ENCODE assay signal across 8 mouse cellular contexts in genomic region chr17:27650160-27650559, GRCm38 (mm10). TPM values are rescaled to one million over a fixed set of nuclear protein-coding genes. Genes with fewer than 3 reads are reported as not detected.
DNase-seq lines count a peak whose midpoint lies in the region; ATAC-seq lines count a peak whose summit lies in the region.

No protein-coding gene starts in this region.

- peaks cover 26% of the 10 kb centered on the region for H3K27me3 ChIP-seq in hindbrain, embryonic 10.5 days (ENCODE audit: insufficient read depth, poor library complexity, severe bottlenecking)
- no peaks in the 10 kb centered on the region for H3K27me3 ChIP-seq in hindbrain, embryonic 16.5 days (replicated peaks; ENCODE audit: control insufficient read depth, insufficient read depth, low read length)

- peaks cover 14% of the 10 kb centered on the region for H3K4me1 ChIP-seq in hindbrain, embryonic 10.5 days (replicated peaks)
- peaks cover 5% of the 10 kb centered on the region for H3K4me1 ChIP-seq in hindbrain, embryonic 16.5 days (ENCODE audit: control insufficient read depth, insufficient read depth, low read depth, low read length)

- peak; percentile 73 for DNase-seq in hindbrain, embryonic 10.5 days (ENCODE audit: low spot score)
- DNase-seq in 3T3-L1 (ENCODE audit: low read depth, low spot score) (peak; percentile 90), MN1 (ENCODE audit: low spot score) (peak; percentile 75)
- DNase-seq in cerebellum, adult 9-11 months = peak; percentile 85
- DNase-seq in heart, postnatal 4 days = peak; percentile 60
- DNase-seq in lung, postnatal 10 days = peak; percentile 65
- DNase-seq in testis, postnatal 14 days (ENCODE audit: low spot score) = peak; percentile 66

- H3K36me3 ChIP-seq in hindbrain, embryonic 10.5 days = no peaks in the 10 kb centered on the region
- no peaks in the 10 kb centered on the region for H3K36me3 ChIP-seq in hindbrain, embryonic 16.5 days (ENCODE audit: control insufficient read depth, insufficient read depth, low read length)

- H3K4me3 ChIP-seq in hindbrain, embryonic 10.5 days = no peak overlapping the region
- no peak overlapping the region for H3K4me3 ChIP-seq in hindbrain, embryonic 16.5 days (ENCODE audit: low read length)

- 11% methylated on average over 12 of the region's 12 CpGs for WGBS in hindbrain, embryonic 10.5 days
- 9% methylated on average over 12 of the region's 12 CpGs for WGBS in hindbrain, embryonic 16.5 days

- ATAC-seq in hindbrain, embryonic 16.5 days = no peak

- no peaks in the 10 kb centered on the region for H3K9me3 ChIP-seq in hindbrain, embryonic 10.5 days
- no peaks in the 10 kb centered on the region; the same call in 1 of the 2 replicates for H3K9me3 ChIP-seq in hindbrain, embryonic 16.5 days (ENCODE audit: control insufficient read depth, low read length)

- H3K9ac ChIP-seq in hindbrain, embryonic 16.5 days (ENCODE audit: low read depth, low read length) = no peak overlapping the region

- no peak overlapping the region for H3K4me2 ChIP-seq in hindbrain, embryonic 16.5 days (ENCODE audit: low read length)

- no peak overlapping the region for H3K27ac ChIP-seq in hindbrain, embryonic 10.5 days
- no peak overlapping the region for H3K27ac ChIP-seq in hindbrain, embryonic 16.5 days (ENCODE audit: low read depth, low read length)

RNA-seq across cellular contexts. Expression of gene Pacsin1, which starts 5.1 kb away (rescaled TPM):
- 3.4 and 3.6 TPM in 2 replicates for polyA plus RNA-seq in hindbrain, embryonic 10.5 days (2016; fragmentation: Nextera tagmentation; extraction: Ambion mirVana)
- 67.0 and 77.9 TPM in 2 replicates for polyA plus RNA-seq in hindbrain, embryonic 16.5 days (2015; fragmentation: Nextera tagmentation; extraction: Ambion mirVana)
- under 1 TPM in 1 of 2 experiments, not detected in 1; 0.17 TPM for total RNA-seq in heart, postnatal 4 days (2021)

RNA-seq across cellular contexts. Expression of gene Rps10, which starts 13.7 kb away (rescaled TPM):
- polyA plus RNA-seq in hindbrain, embryonic 10.5 days (2016; fragmentation: Nextera tagmentation; extraction: Ambion mirVana) = 827 and 832 TPM in 2 replicates
- polyA plus RNA-seq in hindbrain, embryonic 16.5 days (2015; fragmentation: Nextera tagmentation; extraction: Ambion mirVana) = 404 and 408 TPM in 2 replicates
- total RNA-seq in heart, postnatal 4 days (2021) = 100 to 1,000 TPM; 857 to 917 TPM

RNA-seq across cellular contexts. Expression of gene RPS10-NUDT3, which starts 15.1 kb away (rescaled TPM):
- polyA plus RNA-seq in hindbrain, embryonic 10.5 days (2016; fragmentation: Nextera tagmentation; extraction: Ambion mirVana) = 0.86 TPM in 1 of 2 replicates, not detected in the other
- polyA plus RNA-seq in hindbrain, embryonic 16.5 days (2015; fragmentation: Nextera tagmentation; extraction: Ambion mirVana) = not detected in 2 replicates
- total RNA-seq in heart, postnatal 4 days (2021) = not detected

RNA-seq across cellular contexts. Expression of gene Nudt3, which starts 26.9 kb away (rescaled TPM):
- polyA plus RNA-seq in hindbrain, embryonic 10.5 days (2016; fragmentation: Nextera tagmentation; extraction: Ambion mirVana) = 90.6 and 145 TPM in 2 replicates
- polyA plus RNA-seq in hindbrain, embryonic 16.5 days (2015; fragmentation: Nextera tagmentation; extraction: Ambion mirVana) = 253 and 269 TPM in 2 replicates
- 100 to 1,000 TPM; 340 to 371 TPM for total RNA-seq in heart, postnatal 4 days (2021)

Comparison
In these comparisons a context has a peak if more than half of its experiments do, and no peak if none do; other contexts are left out.
1. RNA of gene Pacsin1, which starts 5.1 kb away (polyA plus RNA-seq): 67.0 to 77.9 TPM in hindbrain, embryonic 16.5 days; 3.4 to 3.6 TPM in hindbrain, embryonic 10.5 days; every median in the first group is over 10 times any median in the second.
2. Peak in every context shown above with its lines, with median percentiles within 50 percentile points of each other: DNase-seq.